Mouse (Mus musculus) retina, adult 2 months (tissue): ENCODE measurements around the gene Coq8a.

Experiments used
- DNase-seq: peaks from one replicate; pipeline ENCODE4 v3.0.0-alpha.2; 2012; ENCODE audit warnings: low read depth, low spot score

Gene Coq8a

DNA sequence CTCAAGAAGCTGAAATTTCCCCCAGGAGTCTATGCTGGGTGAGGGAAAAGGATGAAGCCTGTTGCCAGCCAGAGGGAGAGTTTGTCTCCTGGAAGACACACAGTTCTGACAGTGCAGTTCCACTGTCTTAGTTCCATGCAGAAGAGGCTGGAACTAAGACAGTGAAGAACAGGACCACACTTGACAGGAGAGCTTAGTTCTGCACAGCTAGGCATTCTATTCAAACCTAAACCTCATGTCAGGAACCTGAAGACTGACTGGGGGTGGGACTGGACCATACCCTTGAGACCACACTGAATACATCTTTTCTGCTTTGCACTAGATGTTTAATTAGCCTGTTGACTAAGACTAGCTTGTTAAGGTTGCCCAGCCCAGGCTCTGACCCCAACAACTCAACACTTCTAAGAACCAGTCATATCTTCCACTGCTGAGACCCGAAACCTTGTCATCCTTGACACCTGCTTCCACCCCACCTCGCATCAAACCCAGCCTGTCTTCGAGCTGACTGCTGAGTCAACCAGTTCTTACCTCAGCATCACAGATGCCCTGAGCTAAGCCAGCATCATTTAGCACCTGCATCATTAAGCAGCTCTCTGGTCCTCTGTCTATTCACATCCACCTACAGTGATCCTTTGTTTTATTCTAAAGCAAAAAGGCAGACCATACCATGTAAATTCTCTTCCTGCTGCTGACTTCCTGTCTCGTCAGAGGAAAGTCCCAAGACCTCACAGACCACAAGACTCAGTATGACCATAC is at the start of gene Coq8a:
Gene Coq8a (minus strand): TSS at position 644 of the 756 bp plus-strand sequence.
- DNase-seq = no peak

DNA sequence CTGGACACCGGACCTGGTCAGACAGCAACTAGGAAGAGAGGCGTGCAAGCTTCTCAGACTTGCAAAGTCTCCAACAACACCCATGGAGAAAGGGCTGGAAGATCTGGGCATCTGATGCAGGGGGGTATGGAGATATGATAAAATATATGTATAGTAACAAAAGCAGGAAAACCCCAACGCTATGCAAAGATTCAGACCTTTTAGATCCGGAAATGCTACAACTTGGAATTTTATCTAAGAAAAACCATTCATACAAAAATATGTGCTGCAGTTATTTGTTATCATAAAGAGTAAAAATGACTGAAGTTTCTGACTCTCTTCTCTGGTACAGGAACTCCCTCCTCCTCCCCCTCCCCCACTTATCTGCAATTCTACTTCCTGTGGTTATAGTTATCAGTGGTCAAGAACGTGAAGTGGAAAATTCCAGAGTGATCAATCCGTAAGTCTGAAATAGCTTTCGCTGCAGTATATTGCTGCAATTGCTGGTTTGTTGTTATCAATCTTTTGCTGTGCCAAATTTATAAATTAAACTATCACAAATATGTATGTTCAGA is 49.3 kb upstream of the Coq8a start:
- no peak for DNase-seq

- DNase-seq = no peak
These were observed 48.5 kb upstream of the Coq8a start for GRCm38 (mm10) chr1:180247901-180248300.

- no peak for DNase-seq
These were observed 46.5 kb upstream of the Coq8a start for GRCm38 (mm10) chr1:180245741-180246507.

- DNase-seq = no peak
These were observed 32.3 kb upstream of the Coq8a start for GRCm38 (mm10) chr1:180231729-180232128.

GRCm38 (mm10) chr1:180230580-180230979 is 31.2 kb upstream of the Coq8a start:
- DNase-seq = no peak

DNA sequence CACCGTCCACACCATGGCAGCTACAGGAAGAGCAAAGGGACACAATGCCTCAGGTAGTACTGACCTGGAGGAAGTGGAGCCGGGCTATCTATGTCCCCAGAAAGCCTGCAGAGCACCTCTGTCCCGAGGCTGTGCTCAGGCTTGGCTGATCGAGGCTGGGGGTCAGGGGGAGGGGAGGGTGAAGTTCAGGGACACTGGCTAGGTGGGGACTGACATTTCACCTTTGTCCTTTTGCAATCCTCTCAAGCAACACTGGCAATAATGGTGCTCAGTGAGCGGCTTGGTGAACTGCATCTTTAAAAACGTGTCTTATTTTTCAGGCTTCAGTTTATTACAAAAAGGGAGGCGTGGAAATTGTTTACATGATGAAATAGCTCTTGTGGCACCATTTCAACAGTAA is 30.5 kb upstream of the Coq8a start:
- DNase-seq = no peak

GRCm38 (mm10) chr1:180228854-180229253 is 29.5 kb upstream of the Coq8a start:
- DNase-seq = no peak

DNA sequence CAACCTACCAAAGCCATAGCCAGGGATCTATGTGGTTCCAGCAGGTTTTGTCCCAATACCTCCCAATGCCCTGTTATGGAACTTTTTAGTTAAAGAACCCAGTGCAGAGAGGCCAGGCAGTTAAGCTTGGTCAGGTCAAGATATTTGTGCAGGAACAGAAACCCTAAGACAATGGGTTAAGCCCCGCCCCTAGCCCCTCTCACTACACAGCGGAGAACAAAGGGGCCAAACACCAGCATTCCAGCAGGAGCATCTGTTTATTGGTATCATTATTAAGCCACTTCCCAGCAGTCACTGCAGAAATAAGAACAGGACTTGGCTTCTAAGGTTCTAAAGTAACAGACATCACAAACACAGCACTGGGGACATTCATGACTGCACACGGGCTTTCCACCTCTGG is 27.4 kb upstream of the Coq8a start:
- DNase-seq = no peak

DNA sequence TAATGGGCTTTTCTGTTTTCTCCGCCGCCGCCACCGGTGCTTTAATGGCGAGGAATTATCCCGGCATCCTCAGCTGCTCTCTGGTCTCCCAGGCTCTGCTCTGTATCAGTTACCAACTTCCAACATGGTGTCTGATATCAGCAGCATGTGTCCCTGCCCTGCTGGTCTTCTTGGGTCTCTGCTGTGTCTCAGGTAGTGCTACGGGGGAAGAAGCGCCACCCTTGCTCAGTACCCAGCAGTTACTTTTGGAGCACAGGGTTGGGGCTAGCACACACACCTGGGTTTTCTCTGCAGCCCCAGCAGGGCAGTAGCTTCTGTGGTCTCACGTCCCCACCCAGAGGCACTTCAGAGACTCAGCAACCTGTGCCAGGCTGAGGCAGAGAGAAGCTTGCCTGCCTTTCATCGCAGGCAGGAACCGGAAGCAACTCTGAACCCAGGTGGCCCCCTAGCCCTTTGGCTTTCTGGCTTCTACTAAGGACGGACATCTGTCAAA is 26.9 kb upstream of the Coq8a start:
- DNase-seq = no peak

- no peak for DNase-seq
These were observed 26.3 kb upstream of the Coq8a start for GRCm38 (mm10) chr1:180225500-180226220.

DNA sequence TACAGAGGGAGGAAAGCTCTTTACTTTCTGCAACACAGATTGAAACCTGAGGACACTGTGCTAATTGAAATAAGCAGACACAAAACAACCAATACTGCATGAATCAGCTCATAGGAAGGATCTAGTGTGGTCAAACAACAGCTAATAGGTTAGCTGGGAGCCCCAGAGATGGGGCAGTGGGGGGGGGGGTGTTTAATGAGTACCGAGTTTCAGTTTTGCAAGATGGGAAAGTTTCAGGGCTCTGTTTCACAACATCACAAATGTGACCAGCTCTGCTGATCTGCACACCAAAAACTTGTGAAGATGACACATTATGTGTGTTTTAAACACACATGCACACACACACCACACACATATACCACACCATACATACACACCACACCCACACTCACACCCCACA is 22.6 kb upstream of the Coq8a start:
- no peak for DNase-seq

GRCm38 (mm10) chr1:180220791-180221542 is 21.6 kb upstream of the Coq8a start:
- DNase-seq = no peak

GRCm38 (mm10) chr1:180216541-180217276 is 17.3 kb upstream of the Coq8a start:
- no peak for DNase-seq

DNA sequence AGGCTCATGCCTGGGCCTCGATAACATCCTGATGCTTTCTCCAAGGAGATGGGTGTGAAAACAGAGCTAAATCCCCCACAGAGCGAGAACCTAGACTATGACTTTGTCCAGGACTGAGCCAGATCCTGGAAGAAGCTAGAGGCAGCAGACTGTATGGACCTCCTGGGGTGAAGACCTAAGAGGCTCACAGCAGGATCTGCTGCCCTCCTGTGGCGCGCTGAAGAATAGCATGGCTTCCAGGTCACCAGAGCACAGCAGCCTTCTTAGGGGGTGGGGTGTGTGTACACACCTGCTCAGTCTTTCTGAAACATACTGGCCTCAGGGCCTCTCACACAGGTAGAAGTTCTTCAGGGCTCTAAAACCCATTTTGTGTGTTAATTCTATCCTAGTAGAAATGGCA is 15.6 kb upstream of the Coq8a start:
- DNase-seq = peak; percentile 48

GRCm38 (mm10) chr1:180212911-180213310 is 13.5 kb upstream of the Coq8a start:
- DNase-seq = no peak

DNA sequence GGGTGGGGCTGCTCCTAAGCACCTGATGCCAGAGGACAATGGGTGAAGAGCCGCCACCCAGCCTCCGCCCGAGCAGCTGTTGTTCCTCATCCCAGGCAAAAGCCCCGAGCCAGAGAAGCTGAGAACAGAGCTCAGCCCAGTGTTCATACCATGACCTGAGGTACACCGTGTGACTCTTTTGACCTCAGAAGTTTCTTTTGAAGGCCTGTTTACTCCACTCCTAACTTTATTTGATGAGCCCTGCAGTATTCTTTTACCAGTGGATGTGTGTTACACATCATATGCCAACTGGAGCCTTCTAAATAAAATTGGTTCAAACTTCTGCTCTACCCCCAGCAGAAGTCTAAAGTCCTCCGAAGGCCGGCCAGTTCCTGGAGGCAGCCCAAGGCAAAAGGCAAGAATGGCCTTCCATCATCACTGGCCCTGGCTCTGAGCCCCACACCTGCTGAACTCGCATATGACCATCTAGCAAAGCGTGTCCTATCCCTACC is 11.4 kb upstream of the Coq8a start:
- no peak for DNase-seq

GRCm38 (mm10) chr1:180210031-180210432 is 10.6 kb upstream of the Coq8a start:
- no peak for DNase-seq

DNA sequence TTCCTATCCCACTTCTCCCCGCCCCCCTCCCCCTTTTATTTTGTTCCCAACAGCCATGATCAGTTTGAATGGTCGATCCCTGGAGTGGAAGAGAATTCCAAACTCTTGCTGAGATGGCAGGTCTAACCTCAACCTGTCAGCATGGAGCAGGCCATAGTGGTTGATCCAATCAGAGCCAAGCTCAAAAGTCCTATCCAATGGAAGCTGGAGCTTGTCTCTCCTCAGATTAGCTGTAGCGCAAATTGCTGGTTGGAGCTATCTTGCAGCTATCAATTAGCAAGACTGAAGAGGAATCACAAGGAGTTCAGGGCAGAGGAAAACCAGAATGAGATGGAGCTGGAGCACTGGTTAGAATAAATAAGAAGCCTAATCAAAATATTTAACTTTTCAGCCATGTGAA is 9.0 kb upstream of the Coq8a start:
- no peak for DNase-seq

DNA sequence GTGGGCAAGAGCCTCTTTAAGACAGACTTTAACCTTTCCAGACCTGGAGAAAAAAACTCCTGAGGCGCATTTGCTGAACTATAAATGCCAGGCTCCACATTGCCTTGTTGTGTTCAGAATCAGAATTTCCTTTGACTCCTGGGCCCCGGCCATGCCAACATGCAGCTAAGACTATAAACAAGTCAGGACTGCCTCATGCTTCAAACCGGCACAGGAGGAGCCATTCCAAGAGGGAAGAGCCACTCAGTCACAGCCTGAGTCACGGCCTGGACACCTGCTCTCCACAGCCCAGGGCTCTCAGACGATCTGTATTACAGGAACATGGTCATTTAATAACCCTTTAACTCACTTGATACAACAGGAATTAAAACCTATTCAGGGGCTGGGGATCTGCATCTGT is 1.3 kb upstream of the Coq8a start:
- DNase-seq = no peak
